Mouse (Mus musculus) heart, adult 11 months (tissue): ENCODE results near the gene Lyrm9.
"Not testable (repeated sequence)": the region's sequence is repeated elsewhere in the genome, so short reads cannot be mapped to it uniquely, and the experiment has no call there.

Experiments
- DNase-seq: peaks from one replicate; pipeline ENCODE4 v3.0.0; 2022

Lyrm9 gene

GRCm38 (mm10) chr11:78852529-78852928 is 26.1 kb downstream of the Lyrm9 start:
- DNase-seq, result no peak

GRCm38 (mm10) chr11:78856310-78856709 is 29.9 kb downstream of the Lyrm9 start:
- peak; percentile 94 for DNase-seq

- DNase-seq, result no peak
Measured at GRCm38 (mm10) chr11:78857611-78858010, 31.2 kb downstream of the Lyrm9 start.

GRCm38 (mm10) chr11:78863898-78864297 is 37.5 kb downstream of the Lyrm9 start:
- no peak for DNase-seq

- DNase-seq, result no peak
Measured at GRCm38 (mm10) chr11:78864567-78865278, 38.3 kb downstream of the Lyrm9 start.

GRCm38 (mm10) chr11:78865314-78865713 is 38.9 kb downstream of the Lyrm9 start:
- no peak for DNase-seq

- no peak for DNase-seq
Measured at GRCm38 (mm10) chr11:78866486-78866885, 40.1 kb downstream of the Lyrm9 start.

- DNase-seq, result no peak
Measured at GRCm38 (mm10) chr11:78867696-78868095, 41.3 kb downstream of the Lyrm9 start.

- not testable (repeated sequence) for DNase-seq
Measured at GRCm38 (mm10) chr11:78869205-78869604, 42.8 kb downstream of the Lyrm9 start.

- DNase-seq, result no peak
Measured at GRCm38 (mm10) chr11:78870891-78871290, 44.5 kb downstream of the Lyrm9 start.

- DNase-seq, result no peak
Measured at GRCm38 (mm10) chr11:78872782-78873181, 46.4 kb downstream of the Lyrm9 start.

- DNase-seq, result no peak
Measured at GRCm38 (mm10) chr11:78879727-78880126, 53.3 kb downstream of the Lyrm9 start.

GRCm38 (mm10) chr11:78886693-78887092 is 60.3 kb downstream of the Lyrm9 start:
- DNase-seq, result peak; percentile 94

GRCm38 (mm10) chr11:78887102-78887971 is 61.0 kb downstream of the Lyrm9 start:
- peak; percentile 99 for DNase-seq

- DNase-seq, result no peak
Measured at GRCm38 (mm10) chr11:78889156-78889555, 62.8 kb downstream of the Lyrm9 start.
